Mouse (Mus musculus) granulocyte monocyte progenitor cell, adult 5-6 weeks (primary cell): ENCODE results near the gene Ppm1l. TPM values are rescaled to one million over a fixed set of nuclear protein-coding genes. Genes with fewer than 3 reads are reported as not detected.

ENCODE experiments used
- ATAC-seq: replicated peaks from 2 replicates; pipeline ENCODE4 v1.8.0; 2016; ENCODE audit warnings: mild to moderate bottlenecking, moderate TSS enrichment, inconsistent platforms; ENCODE audit not compliant: poor library complexity, severe bottlenecking
- total RNA-seq, 2 experiments: library from RNA; stranded (forward) in 1 of 2; stranded (reverse) in 1 of 2; fragments of 200-712, 200-1000 nt in 1 of 2; fragments of >200 nt in 1 of 2; fragmentation: Nextera tagmentation in 1 of 2; gene quantifications; 2 replicates each; pipeline ENCODE4 v1.2.3; 2014 to 2017

Gene Ppm1l
- 0.62 and 1.3 TPM in 2 replicates for total RNA-seq (2014; fragmentation: Nextera tagmentation)
- total RNA-seq (2017): 0.72 and 0.78 TPM in 2 replicates

- peak; percentile 79 for ATAC-seq
Observed at GRCm38 (mm10) chr3:69316391-69317195, at the start of gene Ppm1l. Ppm1l (plus strand) TSS chr3:69316861.

- ATAC-seq: no peak
Observed at GRCm38 (mm10) chr3:69271812-69272211, 44.8 kb upstream of the Ppm1l start.

- ATAC-seq: no peak
Observed at GRCm38 (mm10) chr3:69274018-69274663, 42.5 kb upstream of the Ppm1l start.

GRCm38 (mm10) chr3:69274664-69275312, 41.9 kb upstream of the Ppm1l start:
- ATAC-seq: no peak

GRCm38 (mm10) chr3:69278648-69279047, 38.0 kb upstream of the Ppm1l start:
- ATAC-seq: no peak

GRCm38 (mm10) chr3:69282406-69282805, 34.3 kb upstream of the Ppm1l start:
- no peak for ATAC-seq

- no peak for ATAC-seq
Observed at GRCm38 (mm10) chr3:69283085-69283847, 33.4 kb upstream of the Ppm1l start.

GRCm38 (mm10) chr3:69289833-69290232, 26.8 kb upstream of the Ppm1l start:
- ATAC-seq: no peak

GRCm38 (mm10) chr3:69290294-69290693, 26.4 kb upstream of the Ppm1l start:
- no peak for ATAC-seq

- ATAC-seq: no peak
Observed at GRCm38 (mm10) chr3:69290844-69291243, 25.8 kb upstream of the Ppm1l start.

GRCm38 (mm10) chr3:69292628-69293027, 24.0 kb upstream of the Ppm1l start:
- no peak for ATAC-seq

GRCm38 (mm10) chr3:69296270-69296669, 20.4 kb upstream of the Ppm1l start:
- ATAC-seq: no peak

GRCm38 (mm10) chr3:69300121-69300520, 16.5 kb upstream of the Ppm1l start:
- no peak for ATAC-seq

- peak; percentile 28 for ATAC-seq
Observed at GRCm38 (mm10) chr3:69315810-69316390, 761 bp upstream of the Ppm1l start.

GRCm38 (mm10) chr3:69317251-69318125, 827 bp downstream of the Ppm1l start:
- peak; percentile 29 for ATAC-seq

GRCm38 (mm10) chr3:69318131-69318951, 1.7 kb downstream of the Ppm1l start:
- ATAC-seq: peak; percentile 4; the same call in 1 of the 2 replicates

GRCm38 (mm10) chr3:69319061-69319720, 2.5 kb downstream of the Ppm1l start:
- no peak for ATAC-seq

GRCm38 (mm10) chr3:69323982-69324381, 7.3 kb downstream of the Ppm1l start:
- no peak for ATAC-seq
